Mouse (Mus musculus) adrenal gland, adult 8-10 months (tissue): ENCODE data around the gene Casd1. TPM values are rescaled to one million over a fixed set of nuclear protein-coding genes. Genes with fewer than 3 reads are reported as not detected.
"Not testable (repeated sequence)": the region's sequence is repeated elsewhere in the genome, so short reads cannot be mapped to it uniquely, and the experiment has no call there.

Experiments
- DNase-seq: peaks from one replicate; pipeline ENCODE4 v3.0.0; 2022
- total RNA-seq, 4 experiments: library from RNA; stranded (reverse); gene quantifications; 2 replicates each; pipeline ENCODE4 v1.2.4; 2022

Gene Casd1
- total RNA-seq, 4 experiments from 2014 or later, result 34.7 to 50.3 (median 38.3) TPM

DNA sequence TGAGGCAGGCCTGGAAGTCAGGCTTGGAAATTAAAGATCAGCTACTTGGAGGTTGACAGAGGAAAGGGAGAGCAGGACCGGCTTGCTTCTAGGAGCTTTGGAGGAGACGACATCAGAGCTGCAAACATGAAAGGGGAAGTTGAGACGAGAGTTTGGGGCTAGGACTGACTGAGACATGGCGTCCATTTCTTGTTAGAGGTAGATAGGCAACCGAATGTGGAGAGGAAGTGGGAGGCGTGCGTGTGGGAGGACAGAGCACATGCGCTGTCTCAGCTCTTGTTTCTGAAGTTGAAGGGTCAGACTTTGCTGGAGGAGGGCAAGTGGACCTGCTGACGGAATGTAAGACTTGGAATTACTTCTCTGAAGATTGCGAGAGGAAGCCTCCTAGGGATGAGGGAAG, 17.3 kb downstream of the Casd1 start:
- DNase-seq, result no peak

DNA sequence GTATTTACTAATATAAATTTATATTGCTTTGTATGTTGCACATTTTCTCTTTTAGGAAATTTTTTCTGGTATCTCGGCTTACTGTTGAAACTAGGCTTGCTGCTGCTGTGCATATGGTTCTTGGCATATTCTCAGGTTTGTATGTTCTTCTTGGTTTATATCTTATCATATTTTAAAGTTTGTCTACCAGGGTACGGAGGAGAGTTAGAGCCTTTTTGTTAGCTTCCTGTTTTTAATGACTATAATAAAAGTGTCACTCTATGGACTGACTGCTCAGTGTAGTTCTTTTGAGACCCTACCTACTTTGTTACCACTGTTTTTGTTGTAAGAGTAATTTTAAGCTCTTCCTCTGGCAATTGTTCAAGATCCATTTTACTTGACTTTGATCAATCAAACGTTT, 30.8 kb downstream of the Casd1 start:
- no peak for DNase-seq

DNA sequence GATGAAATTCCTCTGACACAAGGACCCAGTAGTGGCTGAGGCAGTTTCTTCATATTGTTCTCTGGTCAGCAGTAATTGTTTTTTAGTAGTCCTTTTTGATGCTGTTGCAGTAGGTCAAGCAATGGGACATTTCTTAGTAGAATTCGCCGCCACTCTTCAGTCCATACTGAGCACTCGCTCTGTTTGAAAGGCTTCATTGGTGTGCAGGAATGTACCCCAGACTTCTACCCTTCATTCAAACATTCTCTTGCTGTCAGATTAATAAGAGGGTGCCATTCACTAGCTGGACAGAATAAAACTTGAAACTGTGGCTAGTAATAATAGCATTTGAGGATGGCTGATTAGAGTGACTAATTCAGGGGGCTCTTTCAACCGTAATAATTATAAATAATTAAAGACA, 32.5 kb downstream of the Casd1 start:
- no peak for DNase-seq

DNA sequence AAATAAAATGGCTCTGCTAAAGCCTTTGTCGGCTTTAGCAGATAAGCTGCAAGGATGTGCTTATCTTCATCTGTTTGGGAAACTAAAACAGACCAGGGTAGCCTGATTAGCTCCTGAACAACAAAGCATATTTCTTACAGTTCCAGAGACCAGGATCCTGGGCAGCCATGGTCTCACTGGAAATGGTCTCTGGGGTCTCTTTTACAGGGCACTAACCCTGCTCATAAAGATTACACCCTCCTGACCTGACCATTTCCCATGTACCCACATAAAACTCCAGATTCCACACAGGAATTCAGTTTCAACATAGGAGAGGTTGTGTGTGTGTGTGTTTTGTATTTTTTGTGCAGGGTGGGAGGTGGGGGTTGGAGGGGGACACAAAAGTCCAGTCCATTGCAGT, 34.2 kb downstream of the Casd1 start:
- DNase-seq, result no peak

DNA sequence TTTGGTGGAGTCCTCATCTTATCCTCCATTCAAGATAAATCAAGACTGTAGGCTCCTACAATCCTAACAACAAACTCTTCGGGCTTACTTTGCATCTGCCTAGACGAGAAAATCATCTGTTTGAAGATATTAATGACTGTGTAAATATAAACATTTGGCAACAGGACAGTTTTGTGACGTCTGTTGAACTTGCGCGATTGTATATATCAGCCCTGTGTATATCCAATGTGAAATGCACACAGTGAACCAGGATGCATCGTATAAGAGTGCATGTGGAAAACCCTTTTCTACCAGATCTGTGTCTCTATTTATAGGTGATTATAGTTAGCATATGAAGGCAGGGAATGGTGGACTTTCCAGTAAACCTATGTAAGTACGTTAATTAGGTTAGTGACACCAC, 41.4 kb downstream of the Casd1 start:
- no peak for DNase-seq

DNA sequence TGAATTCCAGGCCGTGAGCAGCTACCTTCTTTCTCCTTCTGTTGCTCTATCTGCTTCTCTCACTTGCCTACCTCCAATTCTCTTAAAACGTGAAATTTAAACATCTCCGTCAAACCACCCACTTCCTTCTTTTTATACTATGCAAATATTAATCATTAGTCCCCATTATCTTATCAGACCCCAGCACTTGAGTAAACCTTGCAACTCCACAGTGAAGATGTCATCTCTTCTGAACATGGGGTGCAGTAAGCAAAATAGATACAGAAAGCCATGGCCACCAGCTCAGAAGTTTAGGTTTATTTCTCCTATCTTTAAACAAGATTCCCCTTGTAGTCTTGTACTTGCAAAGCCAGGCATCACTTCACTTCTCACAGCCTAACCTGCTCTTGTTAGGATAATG, 46.7 kb downstream of the Casd1 start:
- DNase-seq, result no peak

DNA sequence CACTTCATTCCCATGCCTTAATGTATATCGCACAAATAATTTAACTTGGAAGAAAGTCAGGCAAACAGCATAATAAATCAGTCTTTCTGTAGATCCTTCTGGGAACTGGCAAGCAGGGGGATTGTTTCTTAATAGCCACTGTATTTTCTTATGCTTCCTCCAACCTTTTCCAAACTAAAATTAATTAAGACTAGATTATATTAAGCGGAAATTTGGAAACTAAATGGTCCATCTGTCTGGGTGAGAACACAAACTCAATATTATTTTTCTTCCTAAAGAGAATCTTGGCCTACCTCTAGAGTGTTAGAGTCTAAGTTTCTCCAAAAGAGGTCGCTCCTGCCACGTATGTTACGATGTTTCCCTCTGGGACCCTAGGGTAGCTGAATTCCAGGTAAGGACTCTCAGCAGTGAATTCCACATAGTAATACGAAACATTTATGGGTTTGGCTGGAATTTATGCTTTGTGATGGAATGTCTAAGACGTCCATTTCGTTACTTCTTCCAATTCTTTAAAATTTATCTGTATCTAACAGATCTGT, 52.0 kb downstream of the Casd1 start:
- no peak for DNase-seq

DNA sequence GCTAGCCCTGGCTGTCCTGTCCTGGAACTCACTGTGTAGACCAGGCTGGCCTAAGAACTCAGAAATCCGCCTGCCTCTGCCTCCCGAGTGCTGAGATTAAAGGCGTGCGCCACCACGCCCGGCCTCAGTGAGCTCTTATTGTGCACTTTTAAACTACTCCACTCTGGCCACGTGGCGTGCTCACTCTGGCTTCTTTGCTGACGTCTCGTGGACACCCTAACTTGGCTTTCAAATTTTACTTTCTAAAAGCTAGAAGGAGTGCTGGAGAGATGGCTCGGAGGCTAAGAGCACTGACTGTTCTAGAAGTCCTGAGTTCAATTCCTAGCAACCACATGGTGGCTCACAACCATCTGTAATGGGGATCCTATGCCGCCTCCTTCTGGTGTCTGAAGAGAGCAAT, 53.1 kb downstream of the Casd1 start:
- not testable (repeated sequence) for DNase-seq

DNA sequence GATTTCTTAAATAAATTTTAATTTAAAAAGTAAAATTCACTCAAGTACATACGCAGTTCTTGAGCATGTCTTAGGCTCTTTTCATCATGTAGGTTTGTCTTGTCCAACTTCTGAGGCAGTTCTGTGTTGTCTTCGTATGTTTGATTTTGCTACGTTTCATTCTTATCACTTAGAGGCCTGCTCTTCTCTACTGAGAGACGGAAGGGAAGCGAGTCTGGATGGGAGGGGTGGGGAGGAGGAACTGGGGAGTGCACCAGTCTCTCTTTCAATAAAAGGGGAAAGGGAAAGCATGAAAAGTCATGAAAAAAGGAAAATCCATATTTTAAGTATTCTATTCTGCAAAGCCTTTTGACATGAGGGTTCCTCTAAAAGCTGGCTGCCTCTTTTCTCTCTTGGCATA, 54.8 kb downstream of the Casd1 start:
- DNase-seq, result no peak

DNA sequence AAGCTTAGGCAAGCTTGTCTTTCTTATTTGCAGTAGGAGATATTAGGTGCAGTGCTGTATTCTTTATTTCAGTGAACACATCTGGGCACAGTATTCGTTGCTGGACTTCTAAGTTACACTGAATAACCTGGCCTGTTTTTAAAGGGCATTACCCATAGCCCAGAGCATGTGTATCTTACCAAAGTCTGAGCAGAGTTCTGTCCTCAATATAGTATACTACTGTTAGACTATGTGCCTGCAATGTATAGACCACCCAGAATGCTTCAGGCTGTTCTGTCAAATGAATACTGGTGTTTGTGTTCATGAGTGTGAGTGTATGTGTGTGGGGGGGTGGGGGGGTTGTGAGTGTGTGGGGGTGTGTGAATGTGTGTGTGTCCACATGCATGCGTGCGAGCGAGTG, 55.3 kb downstream of the Casd1 start:
- DNase-seq, result no peak

DNA sequence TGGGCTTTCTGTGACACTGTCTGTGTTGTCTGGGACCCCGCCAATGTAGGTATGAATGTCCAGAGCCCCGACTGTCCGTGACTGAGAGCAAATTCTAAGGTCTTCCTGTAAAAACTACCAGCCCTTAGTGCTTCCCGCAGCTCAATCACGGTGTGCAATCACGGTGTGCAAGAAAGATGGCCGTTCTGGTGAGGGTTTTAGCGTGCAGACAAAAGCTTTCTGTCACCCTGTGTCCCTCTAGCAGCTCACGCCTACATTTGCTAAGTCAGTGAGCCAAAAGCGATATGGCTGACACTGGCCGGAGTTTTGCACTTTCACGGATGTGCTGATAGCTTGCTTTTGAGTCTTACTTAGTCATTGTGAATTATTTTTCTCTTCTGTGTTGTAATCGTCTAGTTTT, 58.2 kb downstream of the Casd1 start:
- DNase-seq, result no peak

DNA sequence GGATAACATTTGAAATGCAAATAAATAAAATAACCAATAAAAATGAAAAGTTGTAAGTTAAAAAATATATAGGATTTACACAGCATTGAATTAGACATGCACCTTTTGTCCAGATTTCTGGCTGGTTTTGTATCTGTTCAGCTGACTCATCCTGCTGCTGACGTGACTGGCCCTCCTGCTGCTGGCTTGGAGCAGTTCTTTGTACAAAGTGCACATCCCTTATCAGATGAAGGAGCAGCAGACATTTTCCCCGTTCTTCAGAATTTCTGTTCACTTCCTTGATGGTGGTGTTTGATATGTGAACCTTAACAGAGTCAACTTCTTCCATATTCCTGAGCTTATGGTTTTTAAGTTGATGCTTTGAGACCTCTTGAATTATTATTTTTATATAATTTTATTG, 62.9 kb downstream of the Casd1 start:
- no peak for DNase-seq

DNA sequence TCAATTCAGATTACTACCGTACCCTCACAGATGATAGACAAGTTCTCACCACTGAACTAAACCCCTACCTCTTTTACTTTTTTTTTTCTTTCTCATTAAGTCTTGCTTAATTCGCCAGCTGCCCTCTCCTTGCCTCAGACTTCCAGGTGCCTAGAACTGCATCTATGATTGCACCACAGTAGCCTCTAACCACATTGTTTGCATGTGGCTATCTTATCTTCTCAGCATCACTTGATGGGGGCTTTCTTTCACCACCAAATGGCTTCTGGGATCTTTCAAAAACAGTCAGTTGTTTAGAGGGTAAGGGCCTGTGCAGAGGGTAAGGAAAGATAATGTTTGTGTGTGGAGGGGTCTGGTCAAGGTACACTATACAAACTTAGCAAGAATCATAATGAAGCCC, 63.7 kb downstream of the Casd1 start:
- DNase-seq, result no peak

DNA sequence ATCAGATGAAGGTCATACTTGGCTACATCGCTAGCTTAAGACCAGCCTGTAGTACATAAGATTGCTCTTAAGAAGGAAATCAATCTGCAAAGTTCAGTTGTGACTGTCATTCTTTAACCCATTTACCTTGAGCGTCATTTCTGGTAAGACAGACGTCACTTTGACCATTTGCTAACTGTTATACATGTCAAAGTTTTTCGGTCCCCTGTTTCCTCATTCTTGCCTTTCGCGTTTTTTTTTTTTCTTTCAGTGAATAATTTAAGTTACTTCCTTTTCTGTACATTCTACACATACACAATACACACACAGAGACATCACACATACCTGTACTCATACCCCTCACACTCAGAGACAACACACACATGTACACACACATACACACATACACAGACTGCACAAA, 64.5 kb downstream of the Casd1 start:
- DNase-seq, result no peak

DNA sequence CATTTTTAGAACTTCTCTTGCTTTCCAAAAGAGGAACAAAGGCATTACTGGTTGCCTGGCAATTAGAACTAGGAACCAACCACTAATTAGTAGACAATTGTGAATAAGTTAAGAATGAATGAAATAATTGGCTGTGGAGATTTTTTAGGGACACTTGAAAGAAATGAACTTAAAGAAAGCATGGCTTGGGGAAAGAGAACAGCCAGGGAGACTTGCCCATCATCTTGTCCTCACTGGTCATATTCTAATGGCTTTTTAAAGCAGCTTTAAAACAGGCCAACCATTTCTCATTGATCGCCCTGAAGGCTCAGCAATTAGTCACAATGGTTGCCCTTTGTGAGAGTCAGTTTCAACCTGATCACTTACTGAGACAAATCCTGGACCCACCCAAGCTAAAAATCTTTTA, 76.7 kb downstream of the Casd1 start:
- no peak for DNase-seq

DNA sequence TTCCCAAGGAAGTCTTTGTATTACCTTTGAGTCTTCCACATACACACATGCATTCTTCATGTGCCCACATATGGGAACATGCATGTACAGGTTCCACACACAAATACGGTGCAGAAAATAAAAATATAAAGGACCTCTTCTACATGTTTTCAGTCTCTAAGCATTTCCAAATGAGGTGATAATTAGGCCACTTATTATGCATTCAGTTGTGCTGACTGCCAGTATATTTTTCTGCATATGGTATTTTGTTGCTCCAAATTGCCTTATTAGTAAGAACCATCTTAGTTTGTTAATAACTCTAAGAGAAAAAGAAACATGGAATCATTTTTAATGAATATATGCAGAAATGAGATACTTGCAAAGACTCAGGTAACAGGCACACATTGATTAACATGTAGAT, 79.3 kb downstream of the Casd1 start:
- DNase-seq, result no peak

DNA sequence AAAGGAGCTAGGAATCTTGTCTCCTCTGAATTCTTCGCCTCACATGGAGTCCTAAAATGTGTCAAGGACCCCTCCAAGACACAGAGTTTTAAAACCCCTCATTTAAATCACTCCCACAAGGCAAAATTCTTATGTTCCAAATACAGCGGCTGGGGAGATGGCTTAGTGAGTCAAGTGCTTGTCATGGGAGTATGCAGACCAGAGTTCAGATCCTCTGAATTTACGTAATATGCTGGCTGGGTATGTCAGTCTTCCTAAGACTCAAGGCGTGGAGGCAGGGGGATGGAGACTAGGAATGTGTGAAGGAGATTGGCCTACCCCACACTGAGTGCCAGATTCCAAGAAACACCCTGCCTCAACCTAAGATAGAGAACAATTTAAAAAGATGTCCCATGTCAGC, 79.9 kb downstream of the Casd1 start:
- DNase-seq, result no peak

DNA sequence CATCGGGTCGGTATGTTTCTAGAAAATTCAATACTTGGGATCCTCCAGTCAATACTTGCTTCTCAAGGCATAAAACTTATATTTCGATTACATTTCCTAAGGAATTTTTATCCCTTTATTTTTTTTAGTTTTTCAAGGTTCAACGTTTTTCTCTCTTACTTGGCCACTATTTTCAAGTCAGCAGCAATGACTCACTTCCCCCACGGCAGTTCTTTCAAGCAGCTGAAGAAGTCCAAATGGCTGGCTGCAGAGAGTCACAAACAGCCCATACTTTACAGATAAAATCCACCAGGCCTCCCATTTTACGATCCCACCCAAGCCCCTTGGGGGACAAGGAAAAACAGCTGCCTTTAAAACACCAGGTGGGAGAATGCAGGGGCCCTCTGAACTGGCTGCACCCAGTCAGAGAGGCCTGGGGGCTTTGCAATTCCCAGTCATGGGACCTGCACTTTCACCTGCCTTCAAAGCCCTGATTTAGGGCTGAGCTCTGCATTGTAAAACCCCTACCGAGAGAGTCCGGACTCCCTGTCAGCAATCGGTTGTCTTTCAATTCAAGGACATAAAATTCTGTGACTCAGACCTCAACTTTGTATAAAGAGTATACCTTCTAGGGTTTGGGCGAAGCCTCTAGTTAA, 84.2 kb downstream of the Casd1 start:
- peak; percentile 25 for DNase-seq

DNA sequence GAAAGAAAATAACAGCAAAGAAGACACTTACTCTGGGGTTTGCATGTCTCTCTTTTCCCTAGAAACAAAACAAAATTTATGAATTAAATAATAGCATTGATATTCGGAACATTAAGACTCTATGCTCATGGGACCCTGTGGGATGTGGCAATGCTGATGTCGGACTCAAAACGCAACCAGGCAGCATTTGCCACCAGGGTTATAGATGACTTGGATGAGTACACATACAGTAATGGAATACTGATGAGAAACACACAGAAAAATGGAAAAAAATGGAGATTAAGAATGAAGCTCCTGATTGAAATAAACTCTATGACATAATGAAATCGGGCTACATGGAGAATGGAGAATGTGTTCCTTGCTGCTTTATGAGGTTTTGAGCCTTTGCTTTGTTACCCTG, 89.8 kb downstream of the Casd1 start:
- no peak for DNase-seq

Other genes with a start within 250 kb of the Casd1 start
- 10 to 100 TPM; 61.7 to 93.1 (median 71.1) TPM for gene Col1a2, start 96.0 kb upstream of the Casd1 start, total RNA-seq
- 10 to 100 TPM; 67.4 to 94.6 (median 82.5) TPM for gene Sgce, start 146.4 kb downstream of the Casd1 start, total RNA-seq
- gene Peg10, start 146.5 kb downstream of the Casd1 start, total RNA-seq, result 100 to 1,000 TPM; 229 to 471 (median 312) TPM